Comparison of ENCODE assay signal across 9 mouse cellular contexts in the genomic region with DNA sequence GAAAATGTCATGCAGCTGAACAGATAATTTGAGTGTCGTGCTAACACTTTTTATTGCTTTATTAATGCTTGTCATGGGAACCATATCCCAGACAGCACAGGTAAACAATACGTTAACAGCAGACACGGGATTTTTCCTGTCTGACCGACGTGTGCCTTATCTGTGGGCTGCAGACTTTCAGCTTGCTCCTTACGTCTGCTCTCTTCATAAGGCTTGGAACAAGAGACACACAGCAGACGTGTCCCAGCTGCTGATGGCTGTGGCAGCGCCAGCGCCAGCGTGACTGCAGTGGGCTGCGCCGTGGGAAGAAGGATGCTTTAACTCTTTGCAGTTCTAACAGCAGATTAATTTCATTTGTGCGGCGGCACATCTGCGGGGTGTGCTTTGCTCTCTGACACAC.
DNase-seq lines count a peak whose midpoint lies in the region; ATAC-seq and TF ChIP-seq lines count a peak whose summit lies in the region.
"Had no signal": no experiment of that assay in that cellular context is flagged by ENCODE, and none has a peak within 500 bp of the region (broad histone marks: within the 10 kb centered on the region; RNA-seq: fewer than 3 reads in every experiment).

No protein-coding gene starts in this region.

- 38% methylated on average over 15 of the region's 15 CpGs for WGBS in liver, postnatal 0 days (ENCODE audit: insufficient replicate concordance)
- WGBS in heart, embryonic 12.5 days, result 11% methylated on average over 15 of the region's 15 CpGs
- 46% methylated on average over 15 of the region's 15 CpGs for WGBS in midbrain, embryonic 12.5 days

- H3K4me3 ChIP-seq in liver, postnatal 0 days (ENCODE audit: low read depth, low read length), result no peak overlapping the region
- no peak overlapping the region for H3K4me3 ChIP-seq in heart, embryonic 12.5 days
- H3K4me3 ChIP-seq in midbrain, embryonic 12.5 days, result no peak overlapping the region

- TF ChIP-seq EP300 in liver, postnatal 0 days (IDR thresholded peaks at IDR 0.05; ENCODE audit: low read depth), result no peak

- no peak overlapping the region for H3K27ac ChIP-seq in liver, postnatal 0 days (ENCODE audit: low read depth)
- peak overlapping the region; percentile 44; the same call in 1 of the 2 replicates for H3K27ac ChIP-seq in heart, embryonic 12.5 days (ENCODE audit: poor library complexity, severe bottlenecking)
- peak overlapping the region; percentile 54 for H3K27ac ChIP-seq in midbrain, embryonic 12.5 days (replicated peaks)

- no peaks in the 10 kb centered on the region for H3K27me3 ChIP-seq in liver, postnatal 0 days (ENCODE audit: insufficient read depth, low read length)
- H3K27me3 ChIP-seq in heart, embryonic 12.5 days (replicated peaks), result peaks cover 11% of the 10 kb centered on the region
- H3K27me3 ChIP-seq in midbrain, embryonic 12.5 days, result no peaks in the 10 kb centered on the region

- H3K4me1 ChIP-seq in liver, postnatal 0 days (ENCODE audit: insufficient read depth), result peaks cover 17% of the 10 kb centered on the region
- peaks cover 23% of the 10 kb centered on the region for H3K4me1 ChIP-seq in heart, embryonic 12.5 days (replicated peaks)
- H3K4me1 ChIP-seq in midbrain, embryonic 12.5 days, result peaks cover 30% of the 10 kb centered on the region

- H3K9me3 ChIP-seq in liver, postnatal 0 days (ENCODE audit: low read length), result no peaks in the 10 kb centered on the region
- H3K9me3 ChIP-seq in heart, embryonic 12.5 days (replicated peaks), result no peaks in the 10 kb centered on the region
- no peaks in the 10 kb centered on the region for H3K9me3 ChIP-seq in midbrain, embryonic 12.5 days
- H3K9me3 ChIP-seq: G1E had no signal

- no peaks in the 10 kb centered on the region for H3K36me3 ChIP-seq in liver, postnatal 0 days (replicated peaks; ENCODE audit: insufficient read depth, low read length)
- no peaks in the 10 kb centered on the region for H3K36me3 ChIP-seq in heart, embryonic 12.5 days
- H3K36me3 ChIP-seq in midbrain, embryonic 12.5 days, result no peaks in the 10 kb centered on the region
- H3K36me3 ChIP-seq: G1E had no signal

- H3K4me2 ChIP-seq in liver, postnatal 0 days (ENCODE audit: low read depth, low read length), result no peak overlapping the region
- peak overlapping the region; percentile 33 for H3K4me2 ChIP-seq in heart, embryonic 12.5 days
- no peak overlapping the region for H3K4me2 ChIP-seq in midbrain, embryonic 12.5 days (replicated peaks)

- no peak overlapping the region for H3K9ac ChIP-seq in liver, postnatal 0 days (replicated peaks)
- no peak overlapping the region for H3K9ac ChIP-seq in heart, embryonic 12.5 days
- H3K9ac ChIP-seq in midbrain, embryonic 12.5 days (replicated peaks), result no peak overlapping the region

- DNase-seq in liver, result peak; percentile 16
- DNase-seq in liver, postnatal 0 days, result no peak
- DNase-seq in layer of hippocampus, adult 9-11 months, result peak; percentile 61
- no peak for DNase-seq in retina, embryonic 14.5 days (ENCODE audit: low spot score)
- no peak for DNase-seq in cerebellum, adult 9-10 months

- no peak for TF ChIP-seq CTCF in liver, postnatal 0 days (IDR thresholded peaks at IDR 0.05; ENCODE audit: low read depth)

- ATAC-seq in liver, postnatal 0 days, result no peak
- no peak; the same call in 1 of the 2 replicates for ATAC-seq in heart, embryonic 12.5 days (ENCODE audit: insufficient number of reproducible peaks, low FRiP score)
- ATAC-seq in midbrain, embryonic 12.5 days (ENCODE audit: low FRiP score, low read depth), result 0 out of 2 replicates have a peak, but pooled peaks have one; percentile 21
- ATAC-seq in erythroid progenitor cell, adult 5-6 weeks (replicated peaks; ENCODE audit: low FRiP score, poor library complexity, severe bottlenecking), result no peak

Comparison
In these comparisons a context has a peak if more than half of its experiments do, and no peak if none do; other contexts are left out.
1. DNase-seq: peak in liver (single experiment) and layer of hippocampus, adult 9-11 months (single experiment); none in liver, postnatal 0 days (single experiment), retina, embryonic 14.5 days (single experiment) and cerebellum, adult 9-10 months (single experiment).